Mouse (Mus musculus) forebrain, embryonic 14.5 days (tissue): ENCODE measurements around the gene Tiam1. TPM values are rescaled to one million over a fixed set of nuclear protein-coding genes. Genes with fewer than 3 reads are reported as not detected.

Experiments used
- ATAC-seq: fragments of 200-750 bp; cut with Nextera tagmentation; 2 replicates; pipeline ENCODE4 v1.8.0; 2017; ENCODE audit warnings: mild to moderate bottlenecking, moderate library complexity
- DNase-seq: peaks from one replicate; pipeline ENCODE4 v3.0.0-alpha.2; 2015; ENCODE audit warnings: low spot score
- H3K27ac ChIP-seq: fragments of 300-500 bp; sonication (generic); 2 replicates; pipeline ENCODE4 v1.5.1; 2014; ENCODE audit warnings: low read depth, mild to moderate bottlenecking, control low read depth, low read length, moderate library complexity
- H3K27me3 ChIP-seq: fragments of 300-500 bp; sonication (generic); replicated peaks from 2 replicates; pipeline ENCODE4 v1.6.1; 2014; ENCODE audit warnings: low read length, control low read depth, mixed read lengths; ENCODE audit not compliant: control insufficient read depth, insufficient read depth
- H3K36me3 ChIP-seq: fragments of 300-500 bp; sonication (generic); 2 replicates; pipeline ENCODE4 v1.6.1; 2014; ENCODE audit warnings: low read length, control low read depth; ENCODE audit not compliant: control insufficient read depth, insufficient read depth
- H3K4me1 ChIP-seq: fragments of 300-500 bp; sonication (generic); 2 replicates; pipeline ENCODE4 v1.6.1; 2014; ENCODE audit warnings: antibody characterized with exemption, low read length, control low read depth; ENCODE audit not compliant: control insufficient read depth, insufficient read depth
- H3K4me2 ChIP-seq: fragments of 300-500 bp; sonication (generic); 2 replicates; pipeline ENCODE4 v1.6.1; 2014; ENCODE audit warnings: mild to moderate bottlenecking, control low read depth, low read length
- H3K4me3 ChIP-seq: fragments of 300-500 bp; sonication (generic); 2 replicates; pipeline ENCODE4 v1.5.1; 2014; ENCODE audit warnings: low read depth, low read length, control low read depth
- H3K9ac ChIP-seq: fragments of 300-500 bp; sonication (generic); 2 replicates; pipeline ENCODE4 v1.6.1; 2014; ENCODE audit warnings: mild to moderate bottlenecking, low read length, control low read depth, moderate library complexity
- H3K9me3 ChIP-seq: fragments of 300-500 bp; sonication (generic); replicated peaks from 2 replicates; pipeline ENCODE4 v1.6.1; 2016; ENCODE audit warnings: low read length, control low read depth, mixed read lengths; ENCODE audit not compliant: control insufficient read depth
- WGBS: fragments of 180-500 bp; shearing (Covaris S2); extraction: QIAGEN DNeasy Blood & Tissue Kit; methylation state at CpG from one replicate; pipeline ENCODE4 v1.1.7; 2014; 5-methylcytosine and 5-hydroxymethylcytosine counted together
- polyA plus RNA-seq: library from polyadenylated mRNA; unstranded; fragments of >200 nt; fragmentation: Nextera tagmentation; extraction: Ambion mirVana; gene quantifications from 2 replicates; pipeline ENCODE4 v1.2.1, GENCODE M21; 2014

Tiam1 gene
- polyA plus RNA-seq, 1 experiment from 2014 or later, result 22.4 TPM

DNA sequence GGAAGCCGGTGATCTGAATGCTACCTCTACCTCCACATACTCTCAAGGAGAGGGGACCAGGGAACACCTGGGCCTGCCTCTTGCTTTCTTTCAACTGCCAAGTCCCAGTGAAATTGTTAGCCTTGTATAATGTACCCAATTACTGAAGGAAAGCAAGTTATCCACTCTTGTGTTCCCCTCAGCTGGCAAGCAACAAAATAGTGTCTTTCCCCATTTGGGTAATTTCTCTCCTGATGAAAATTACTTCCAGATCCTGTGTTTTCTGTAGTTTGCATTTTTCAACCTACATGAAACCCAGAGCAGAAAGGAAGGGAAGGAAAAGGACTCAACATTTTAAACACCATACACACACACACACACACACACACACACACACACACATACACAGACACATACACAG, 195.5 kb downstream of the Tiam1 start:
- ATAC-seq (no peak), DNase-seq (no peak)
- peaks cover 18% of the 10 kb centered on the region for H3K4me1 ChIP-seq
- WGBS, result 96% methylated on average over 1 of the region's 1 CpGs
- no peaks in the 10 kb centered on the region for H3K9me3 ChIP-seq
- no peak overlapping the region for H3K4me2 ChIP-seq
- no peak overlapping the region for H3K27ac ChIP-seq
- H3K9ac ChIP-seq, result no peak overlapping the region
- no peaks in the 10 kb centered on the region for H3K36me3 ChIP-seq
- no peak overlapping the region for H3K4me3 ChIP-seq
- no peaks in the 10 kb centered on the region for H3K27me3 ChIP-seq

DNA sequence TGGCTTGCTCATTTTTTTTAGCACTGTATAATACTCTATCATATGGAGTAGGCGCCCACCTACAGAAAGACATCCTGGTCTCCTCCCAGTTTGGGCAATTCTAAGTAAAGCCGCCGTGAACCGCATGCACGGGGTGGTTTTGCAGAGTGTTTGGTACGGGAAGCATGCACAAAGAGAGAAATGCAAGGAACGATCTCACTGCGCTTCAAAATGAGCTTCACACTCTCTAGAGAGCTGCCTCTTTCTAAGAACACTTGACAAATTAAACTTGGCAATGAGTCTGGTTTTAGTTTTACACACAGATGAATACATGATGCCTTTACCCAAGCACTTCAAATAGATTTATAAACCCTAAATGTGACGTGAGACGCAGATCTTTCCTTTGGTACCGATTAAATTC, 196.8 kb downstream of the Tiam1 start:
- Histone ChIP-seq H3K27ac (no peak overlapping the region), H3K4me2 (no peak overlapping the region), H3K4me3 (no peak overlapping the region), H3K9me3 (no peaks in the 10 kb centered on the region), H3K36me3 (no peaks in the 10 kb centered on the region), H3K4me1 (peaks cover 18% of the 10 kb centered on the region), H3K9ac (no peak overlapping the region), H3K27me3 (no peaks in the 10 kb centered on the region)
- ATAC-seq, result no peak
- no peak for DNase-seq
- 85% methylated on average over 11 of the region's 11 CpGs for WGBS

DNA sequence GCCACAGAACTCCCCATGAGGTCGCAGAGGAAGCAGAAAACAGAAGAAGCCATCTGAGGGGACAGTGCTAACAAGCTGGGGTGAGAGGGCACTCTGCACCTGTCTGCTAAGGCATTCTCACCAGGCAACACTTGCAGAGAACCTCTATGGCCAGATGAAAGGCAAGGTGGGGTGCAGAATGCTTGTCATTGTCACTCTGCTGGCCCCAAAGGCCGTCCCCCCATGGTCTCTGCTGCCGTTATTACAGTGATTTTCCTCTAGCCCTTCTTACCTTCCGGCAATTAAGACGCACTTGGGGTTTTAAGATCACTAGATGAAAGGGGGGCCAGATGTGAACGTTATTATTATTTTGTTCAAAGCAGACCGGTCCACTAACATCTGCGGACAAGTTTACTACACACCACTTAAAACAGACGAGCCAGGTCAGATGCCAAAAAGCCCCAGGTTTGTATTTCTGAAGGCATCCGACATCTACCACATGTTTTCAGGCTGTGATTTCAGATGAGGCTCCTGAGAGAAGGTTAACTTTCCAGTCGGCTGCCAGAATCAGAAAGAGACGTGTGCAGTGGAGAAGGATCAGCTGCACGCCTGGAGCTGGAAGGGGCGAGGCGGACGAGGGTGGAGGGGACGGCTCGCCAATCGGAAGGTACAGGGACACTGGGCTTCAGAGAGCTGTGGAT, 198.8 kb downstream of the Tiam1 start:
- WGBS, result 30% methylated on average over 19 of the region's 19 CpGs
- DNase-seq (no peak), ATAC-seq (peak; percentile 19; the same call in 1 of the 2 replicates)
- no peaks in the 10 kb centered on the region for H3K9me3 ChIP-seq
- no peak overlapping the region for H3K4me2 ChIP-seq
- no peak overlapping the region for H3K4me3 ChIP-seq
- no peaks in the 10 kb centered on the region for H3K36me3 ChIP-seq
- peak overlapping the region; percentile 43; the same call in 1 of the 2 replicates for H3K9ac ChIP-seq
- H3K27me3 ChIP-seq, result no peaks in the 10 kb centered on the region
- H3K27ac ChIP-seq, result no peak overlapping the region
- H3K4me1 ChIP-seq, result peaks cover 18% of the 10 kb centered on the region

DNA sequence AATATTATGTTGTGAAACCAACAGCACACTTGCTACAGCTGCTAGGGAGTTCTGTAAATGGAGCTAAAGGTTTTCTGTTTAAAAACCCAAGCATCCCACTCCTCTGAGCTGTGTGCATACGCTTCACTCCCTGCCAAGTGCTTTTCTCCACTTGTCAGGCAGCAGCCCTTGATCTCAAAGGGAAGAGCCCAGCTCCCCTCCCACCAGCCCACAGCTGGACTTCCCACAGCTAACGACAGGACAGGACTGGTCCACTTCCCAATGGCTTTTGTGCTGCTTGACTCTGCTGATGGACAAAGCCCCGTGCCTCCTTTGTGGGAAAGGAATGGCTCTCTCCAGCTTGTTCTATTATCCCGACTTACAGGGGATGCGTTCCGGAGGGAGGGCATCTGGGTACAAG, 199.5 kb downstream of the Tiam1 start:
- H3K4me2 ChIP-seq, result 0 out of 2 replicates have a peak overlapping the region, but pooled peaks have one; percentile 14
- DNase-seq (peak; percentile 63), ATAC-seq (peak; percentile 73)
- H3K36me3 ChIP-seq, result no peaks in the 10 kb centered on the region
- no peaks in the 10 kb centered on the region for H3K9me3 ChIP-seq
- H3K4me3 ChIP-seq, result no peak overlapping the region
- WGBS, result 9% methylated on average over 6 of the region's 6 CpGs
- H3K9ac ChIP-seq, result peak overlapping the region; percentile 43; the same call in 1 of the 2 replicates
- 0 out of 2 replicates have a peak overlapping the region, but pooled peaks have one; percentile 7 for H3K27ac ChIP-seq
- H3K27me3 ChIP-seq, result no peaks in the 10 kb centered on the region
- H3K4me1 ChIP-seq, result peaks cover 18% of the 10 kb centered on the region

DNA sequence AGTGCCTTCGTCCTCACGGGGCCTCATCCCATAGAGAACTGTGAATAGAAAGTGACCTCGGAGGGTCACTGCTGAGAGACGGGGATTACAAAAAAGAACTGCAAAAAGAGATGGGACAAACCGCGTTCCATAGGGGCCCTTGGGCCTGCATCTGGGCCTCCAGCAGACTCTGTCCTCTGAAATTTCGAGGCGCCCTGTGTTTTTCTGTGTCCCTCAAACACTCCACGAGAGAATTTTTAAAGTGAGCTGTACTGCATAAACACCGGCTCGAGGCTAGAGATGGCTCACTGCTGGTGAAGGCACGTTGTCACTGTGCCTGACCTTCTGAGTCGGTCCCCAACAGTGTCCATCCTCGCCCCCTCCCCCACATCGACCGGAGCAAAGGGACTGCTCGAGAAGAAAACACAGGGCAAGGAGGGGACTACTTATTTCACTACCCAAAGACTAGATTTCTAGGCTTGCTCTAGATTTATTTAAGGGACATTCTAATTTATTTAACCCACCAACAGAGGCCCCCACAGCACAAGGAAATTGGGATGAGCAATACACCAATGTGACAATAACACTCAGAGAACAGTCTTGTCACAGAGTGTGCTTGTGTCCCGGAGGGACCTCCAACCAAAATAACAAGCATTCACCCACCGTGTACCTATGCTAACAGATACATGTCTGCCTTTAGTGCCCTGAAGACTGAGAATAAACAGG, 200.2 kb downstream of the Tiam1 start:
- H3K36me3 ChIP-seq, result no peaks in the 10 kb centered on the region
- peaks cover 18% of the 10 kb centered on the region for H3K4me1 ChIP-seq
- H3K9me3 ChIP-seq, result no peaks in the 10 kb centered on the region
- H3K4me2 ChIP-seq, result 0 out of 2 replicates have a peak overlapping the region, but pooled peaks have one; percentile 14
- DNase-seq, result peak; percentile 57
- H3K27ac ChIP-seq, result no peak overlapping the region
- no peak overlapping the region for H3K9ac ChIP-seq
- no peaks in the 10 kb centered on the region for H3K27me3 ChIP-seq
- H3K4me3 ChIP-seq, result no peak overlapping the region
- WGBS, result 15% methylated on average over 19 of the region's 19 CpGs
- peak; percentile 19 for ATAC-seq

DNA sequence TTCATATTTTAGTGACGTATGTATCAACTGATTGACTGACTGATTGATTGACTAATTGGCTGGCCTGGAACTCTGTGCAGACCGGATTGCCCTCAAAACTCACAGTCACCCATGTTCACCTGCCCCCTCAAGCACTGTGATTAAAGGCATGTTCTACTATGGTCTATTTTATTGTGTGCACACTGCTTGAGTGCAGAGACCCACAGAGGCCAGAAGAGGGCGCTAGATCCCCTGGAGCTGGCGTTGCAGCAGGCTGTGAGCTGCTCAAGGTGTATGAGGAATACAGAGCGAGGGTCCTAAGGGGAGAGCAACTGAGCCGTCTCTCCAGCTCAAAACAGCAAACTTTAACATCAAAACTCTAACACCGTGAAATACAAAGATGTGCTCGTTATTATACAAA, 202.9 kb downstream of the Tiam1 start:
- Histone ChIP-seq H3K9me3 (no peaks in the 10 kb centered on the region), H3K4me1 (peaks cover 18% of the 10 kb centered on the region), H3K9ac (no peak overlapping the region), H3K4me3 (no peak overlapping the region), H3K27me3 (no peaks in the 10 kb centered on the region), H3K27ac (no peak overlapping the region), H3K4me2 (no peak overlapping the region), H3K36me3 (no peaks in the 10 kb centered on the region)
- DNase-seq (no peak), ATAC-seq (no peak)
- 85% methylated on average over 8 of the region's 8 CpGs for WGBS

DNA sequence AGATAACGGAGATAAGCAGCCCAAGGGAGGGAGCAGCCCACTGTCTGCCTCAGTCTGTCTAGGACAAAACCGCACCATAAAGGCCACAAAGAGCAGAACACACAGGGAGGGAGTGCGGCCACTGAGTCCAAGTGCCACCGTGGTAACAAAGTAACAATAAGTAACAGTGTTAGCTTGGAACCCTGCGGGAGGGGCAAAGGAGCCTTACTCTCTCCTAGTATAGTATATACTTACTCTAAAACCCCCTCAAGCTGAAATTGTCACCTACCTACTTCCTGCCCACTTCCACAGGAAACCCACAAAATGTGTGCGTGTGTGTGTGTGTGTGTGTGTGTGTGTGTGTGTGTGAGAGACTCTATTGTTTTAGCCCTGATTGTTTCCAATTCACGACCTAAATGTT, 205.3 kb downstream of the Tiam1 start:
- no peak for ATAC-seq
- WGBS, result 47% methylated on average over 7 of the region's 7 CpGs

DNA sequence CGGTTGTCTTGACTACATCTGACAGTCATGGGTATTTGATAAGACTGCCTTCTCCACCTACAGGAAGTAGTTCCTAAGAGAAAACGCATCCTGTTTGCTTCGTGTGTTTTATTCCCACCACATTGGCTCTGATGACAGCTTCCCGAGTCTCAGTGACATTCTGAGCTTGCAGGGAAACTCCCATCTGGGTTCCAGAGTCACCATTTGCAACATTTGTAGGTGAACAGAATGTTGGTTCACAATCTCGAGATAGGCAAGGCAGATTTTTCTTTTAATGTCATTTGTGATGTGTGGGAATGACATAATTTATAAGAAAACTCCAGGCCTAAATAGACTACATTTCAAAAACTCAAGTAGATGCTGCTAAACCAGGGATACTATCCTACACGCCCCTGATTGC, 207.0 kb downstream of the Tiam1 start:
- WGBS, result 82% methylated on average over 6 of the region's 6 CpGs
- H3K9ac ChIP-seq, result no peak overlapping the region
- H3K4me1 ChIP-seq, result no peaks in the 10 kb centered on the region
- H3K27ac ChIP-seq, result no peak overlapping the region
- no peaks in the 10 kb centered on the region for H3K9me3 ChIP-seq
- H3K4me3 ChIP-seq, result no peak overlapping the region
- H3K27me3 ChIP-seq, result no peaks in the 10 kb centered on the region
- DNase-seq (no peak), ATAC-seq (no peak)
- no peak overlapping the region for H3K4me2 ChIP-seq
- H3K36me3 ChIP-seq, result no peaks in the 10 kb centered on the region

More for the DNA sequence above, 205.3 kb downstream of the Tiam1 start:
- H3K9me3 ChIP-seq, result no peaks in the 10 kb centered on the region
- H3K36me3 ChIP-seq, result no peaks in the 10 kb centered on the region
- no peaks in the 10 kb centered on the region for H3K27me3 ChIP-seq
- H3K9ac ChIP-seq, result no peak overlapping the region
- H3K4me2 ChIP-seq, result no peak overlapping the region
- DNase-seq, result no peak
- no peak overlapping the region for H3K27ac ChIP-seq
- no peak overlapping the region for H3K4me3 ChIP-seq
- peaks cover 3% of the 10 kb centered on the region; the same call in 1 of the 2 replicates for H3K4me1 ChIP-seq

DNA sequence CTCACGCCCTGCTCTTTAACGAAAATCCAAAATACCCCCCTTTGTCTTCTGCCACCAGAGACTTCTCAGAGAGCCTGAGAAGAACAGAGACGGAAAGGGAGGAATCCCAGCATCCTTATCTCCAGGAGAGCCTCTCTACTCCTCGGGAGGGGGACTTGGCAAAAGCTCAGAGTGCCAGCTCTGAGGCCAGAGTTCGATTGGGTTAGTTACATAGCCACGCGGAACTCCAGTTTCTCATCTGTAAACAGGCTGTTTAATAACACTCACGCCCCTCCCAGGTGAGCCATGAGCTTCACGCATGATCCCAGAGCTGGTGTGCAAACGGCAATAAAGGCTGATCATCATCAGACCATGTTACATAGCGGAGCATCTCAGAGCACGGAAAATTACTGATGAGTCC, 208.2 kb downstream of the Tiam1 start:
- no peak overlapping the region for H3K4me3 ChIP-seq
- no peak overlapping the region for H3K4me2 ChIP-seq
- no peaks in the 10 kb centered on the region for H3K27me3 ChIP-seq
- no peaks in the 10 kb centered on the region for H3K9me3 ChIP-seq
- H3K36me3 ChIP-seq, result no peaks in the 10 kb centered on the region
- no peak overlapping the region for H3K9ac ChIP-seq
- DNase-seq (no peak), ATAC-seq (no peak)
- H3K4me1 ChIP-seq, result no peaks in the 10 kb centered on the region
- 88% methylated on average over 12 of the region's 12 CpGs for WGBS
- H3K27ac ChIP-seq, result no peak overlapping the region
